Mouse (Mus musculus): ENCODE measurements at regions not wholly inside any gene's neighbourhood (a gene's known extent, or its start where the extent isn't known, plus 50 kb on each side); places are given as distances from the start of the nearest gene placed in this dataset.

- TF ChIP-seq CTCF (IDR thresholded peaks at IDR 0.05; ENCODE audit: low read depth) (no peak), EP300 (IDR thresholded peaks at IDR 0.05; ENCODE audit: low read depth) (no peak)
Observed at GRCm38 (mm10) chr9:52451792-52452191, 227.8 kb downstream of the AI593442 start.
